Mouse (Mus musculus): Measurements from ENCODE around the gene Slc9a9.

Gene Slc9a9

DNA sequence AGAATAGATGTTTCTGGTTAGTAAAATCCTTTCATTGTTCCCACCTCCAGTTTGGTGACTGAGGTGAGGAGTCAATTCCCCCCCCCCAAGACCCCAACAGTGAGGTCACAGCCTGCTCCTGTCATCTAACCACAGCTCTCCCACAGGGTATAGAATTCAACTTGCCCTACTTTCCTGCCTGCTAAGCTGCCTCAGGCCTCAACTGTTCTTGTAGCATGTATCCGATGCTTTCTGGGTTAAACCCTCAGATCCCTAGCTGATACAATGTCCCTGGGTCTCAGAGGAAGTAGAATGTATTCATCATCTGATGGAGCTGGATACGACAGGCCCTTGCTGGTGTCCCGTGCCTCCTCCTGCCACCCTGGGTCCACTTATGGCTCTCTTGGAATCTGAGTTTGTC, 408.9 kb downstream of the Slc9a9 start:
- DNase-seq (ENCODE audit: low spot score): no peak

DNA sequence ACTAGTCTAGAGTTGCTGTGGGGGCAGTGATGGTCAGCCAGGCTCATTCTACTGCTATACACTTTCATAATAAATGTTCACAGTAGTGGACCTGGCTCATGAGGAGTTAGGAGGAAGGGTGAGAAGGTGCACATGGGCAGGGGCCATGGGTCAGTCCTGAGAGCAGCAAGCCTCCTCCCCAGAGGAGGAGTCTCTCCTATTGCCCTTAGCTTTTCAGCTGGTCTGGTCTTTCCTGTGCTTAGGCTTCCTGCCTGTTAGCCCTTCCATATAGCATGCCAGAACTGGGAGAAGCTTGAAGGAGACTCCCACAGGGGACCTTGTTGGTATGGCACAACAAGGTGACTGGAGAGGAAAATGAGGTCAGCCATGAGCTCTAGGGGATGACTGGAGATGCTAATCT, 410.2 kb downstream of the Slc9a9 start:
- DNase-seq (ENCODE audit: low spot score): no peak

GRCm38 (mm10) chr9:95086109-95086821, 416.6 kb downstream of the Slc9a9 start:
- no peak for DNase-seq (ENCODE audit: low spot score)

DNA sequence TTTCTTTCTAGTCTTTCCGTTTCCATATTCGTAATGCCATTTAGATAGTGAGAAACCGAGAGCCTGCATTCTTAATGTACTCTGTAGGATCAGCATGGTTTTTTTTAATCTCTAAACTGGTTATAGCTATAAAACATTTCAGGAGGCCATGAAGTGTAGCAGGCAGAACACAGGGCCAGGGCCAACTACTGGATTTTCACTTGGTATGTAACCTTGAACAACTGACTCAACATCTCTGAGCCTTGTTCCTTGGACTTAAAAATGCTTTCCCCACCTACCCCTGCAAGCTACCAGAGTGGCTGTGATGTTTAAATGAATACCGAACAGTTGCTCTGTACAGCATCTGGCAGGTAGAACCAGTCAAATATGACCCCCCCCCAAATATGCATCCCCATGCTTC, 418.5 kb downstream of the Slc9a9 start:
- no peak for DNase-seq (ENCODE audit: low spot score)

GRCm38 (mm10) chr9:95089050-95089449, 419.3 kb downstream of the Slc9a9 start:
- DNase-seq (ENCODE audit: low spot score): no peak

DNA sequence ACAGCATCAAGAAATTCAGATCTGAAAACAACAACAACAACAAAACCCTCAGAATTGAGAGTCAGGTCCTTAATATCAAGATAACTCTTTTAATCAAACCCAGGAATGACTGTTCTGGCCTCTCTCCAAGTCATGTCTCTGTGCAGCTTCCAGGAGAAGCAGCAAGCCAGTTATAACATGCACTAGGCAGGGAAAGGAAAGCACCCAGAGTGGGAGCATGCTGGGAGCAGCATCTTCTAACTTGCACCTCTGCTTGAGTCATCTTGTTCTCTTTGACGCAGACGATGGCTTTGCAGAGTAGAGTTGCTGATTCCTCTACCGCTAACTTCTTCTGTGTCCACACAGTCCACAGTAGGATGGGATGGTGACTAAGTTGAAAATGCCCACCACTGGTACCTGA, 426.8 kb downstream of the Slc9a9 start:
- no peak for DNase-seq (ENCODE audit: low spot score)

GRCm38 (mm10) chr9:95105768-95106167, 436.1 kb downstream of the Slc9a9 start:
- no peak for DNase-seq (ENCODE audit: low spot score)

DNA sequence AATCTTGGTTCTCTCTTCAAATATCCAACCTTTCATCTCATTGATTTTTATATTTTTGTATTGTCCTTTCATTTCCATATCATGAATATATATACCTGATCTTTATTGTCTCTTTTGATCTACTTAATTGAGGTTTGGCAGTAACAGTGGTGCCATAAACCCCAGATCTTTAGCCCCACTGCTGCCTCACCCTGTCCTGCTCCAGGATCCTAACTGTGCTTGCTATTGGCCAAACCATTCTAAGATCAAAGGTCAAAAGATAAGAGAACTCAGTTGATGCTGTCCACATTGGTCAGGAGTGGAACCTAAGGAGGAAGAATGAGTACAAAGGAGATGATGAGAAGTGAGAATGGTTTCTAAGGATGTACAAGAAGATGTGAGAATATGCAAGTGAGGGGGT, 440.1 kb downstream of the Slc9a9 start:
- DNase-seq (ENCODE audit: low spot score): no peak

GRCm38 (mm10) chr9:95110768-95111167, 441.1 kb downstream of the Slc9a9 start:
- DNase-seq (ENCODE audit: low spot score): no peak

DNA sequence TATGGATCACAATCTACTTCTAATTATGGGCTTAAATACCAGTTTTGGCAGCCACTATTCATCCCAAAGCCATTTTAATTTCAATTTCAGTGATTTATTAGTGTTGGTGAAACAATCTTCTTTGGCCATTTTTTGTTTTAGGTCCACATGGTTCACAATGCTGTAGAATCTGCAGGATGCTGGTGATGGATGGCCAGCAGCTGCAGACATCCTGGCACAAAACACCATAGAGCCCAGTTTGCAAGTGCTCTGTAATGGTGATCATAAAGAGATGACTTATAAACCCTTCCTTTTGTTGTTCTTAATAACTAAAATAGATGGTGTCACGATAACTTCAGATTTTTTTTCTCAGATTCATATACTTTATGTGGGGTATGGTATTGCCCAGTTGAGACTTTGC, 442.0 kb downstream of the Slc9a9 start:
- DNase-seq (ENCODE audit: low spot score): no peak

GRCm38 (mm10) chr9:95113157-95114135, 443.7 kb downstream of the Slc9a9 start:
- DNase-seq (ENCODE audit: low spot score): no peak

DNA sequence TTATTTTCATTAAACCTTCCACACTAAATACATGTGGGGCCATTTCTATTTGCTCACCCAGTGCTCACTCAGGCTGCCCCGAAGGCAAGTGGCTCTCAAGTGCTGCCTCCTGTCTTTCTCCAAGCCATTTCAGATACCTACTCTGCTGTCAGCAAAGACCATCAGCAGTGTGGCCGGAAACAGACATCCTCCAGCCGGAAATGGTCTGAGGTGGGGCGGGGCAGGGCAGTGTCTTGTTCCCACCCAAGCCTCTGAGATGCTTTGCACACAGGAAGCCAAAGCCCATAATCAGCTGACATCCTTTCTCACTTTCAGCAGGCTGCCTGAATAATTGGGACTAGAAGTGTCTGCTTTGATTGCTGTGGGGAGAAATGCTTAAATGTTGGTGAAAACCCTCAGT, 450.4 kb downstream of the Slc9a9 start:
- DNase-seq (ENCODE audit: low spot score): no peak

DNA sequence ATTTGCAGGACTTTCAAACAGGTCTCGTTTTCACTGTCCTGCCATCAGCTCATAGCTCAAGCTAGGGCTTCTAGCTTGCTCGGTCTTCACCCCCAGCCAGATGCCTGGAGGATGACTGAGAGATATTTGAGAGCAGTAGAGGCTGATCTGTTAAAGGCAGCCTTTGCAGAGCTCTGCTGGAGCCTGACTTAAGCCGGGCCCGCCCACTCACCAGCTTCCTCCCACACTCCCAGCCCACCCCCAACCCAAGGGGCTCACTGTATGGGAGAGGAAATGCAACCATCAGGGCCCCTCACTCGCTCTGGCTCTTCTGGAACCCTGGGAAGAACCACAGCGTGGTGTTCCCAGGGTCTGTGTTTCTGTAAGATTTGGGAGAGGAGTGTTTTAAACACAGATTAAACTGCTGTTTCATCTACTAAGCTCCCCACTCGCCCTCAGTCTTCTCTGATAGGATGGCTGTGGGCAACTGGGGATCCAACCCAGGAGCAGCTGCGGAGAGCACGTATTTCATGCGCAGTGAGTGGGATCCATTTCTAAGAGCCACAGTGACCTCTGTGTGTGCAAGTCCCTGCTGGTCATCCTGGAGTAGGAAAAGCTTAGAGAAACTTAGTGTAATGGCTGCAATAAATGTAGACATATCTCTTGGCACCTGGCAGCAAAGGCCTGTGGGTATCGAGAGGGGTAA, 451.6 kb downstream of the Slc9a9 start:
- no peak for DNase-seq (ENCODE audit: low spot score)

DNA sequence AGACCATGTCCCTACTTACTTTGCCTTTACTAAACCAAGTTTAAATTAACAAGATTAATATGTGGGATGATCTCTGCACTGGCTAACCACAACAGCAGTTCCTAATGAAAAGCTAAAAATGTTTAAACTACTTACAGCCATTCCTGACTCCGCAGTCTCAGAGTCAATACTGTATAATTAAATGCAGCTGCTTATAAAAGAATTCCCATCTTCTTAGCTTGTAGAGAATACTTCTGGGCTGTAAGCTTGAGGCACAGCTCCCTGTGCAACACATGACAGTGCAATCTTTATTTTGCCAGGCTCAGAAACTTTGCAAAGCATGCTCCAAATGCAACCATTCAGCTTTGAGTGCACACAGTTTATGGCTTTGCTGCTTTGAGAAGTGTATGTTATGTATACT, 456.0 kb downstream of the Slc9a9 start:
- no peak for DNase-seq (ENCODE audit: low spot score)

GRCm38 (mm10) chr9:95127774-95128173, 458.1 kb downstream of the Slc9a9 start:
- DNase-seq (ENCODE audit: low spot score): no peak

DNA sequence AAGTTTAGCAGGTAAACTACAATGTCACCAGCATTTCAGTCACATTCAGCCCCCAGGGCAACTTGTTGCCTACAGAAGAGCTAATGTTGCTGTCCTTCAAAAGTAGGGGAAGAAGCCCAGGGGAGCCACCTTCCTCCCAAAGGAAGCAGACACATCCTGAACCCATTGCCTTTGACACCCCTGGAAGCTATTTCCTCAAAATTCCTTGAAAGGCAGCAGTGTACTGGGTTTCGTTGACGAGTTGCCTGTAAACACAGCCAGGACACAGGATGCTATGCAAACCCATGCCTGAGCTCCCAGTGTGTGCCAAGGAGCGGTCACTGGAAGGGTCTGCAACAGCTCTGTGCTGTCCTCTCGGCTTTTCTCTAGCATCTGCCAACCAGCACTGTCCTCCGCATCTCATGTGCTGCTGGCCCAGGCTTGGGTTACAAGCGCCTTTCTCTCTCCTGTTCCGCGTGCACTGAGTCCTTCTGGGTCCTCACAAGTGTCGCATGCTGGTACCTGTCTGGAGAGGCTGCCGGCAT, 479.6 kb downstream of the Slc9a9 start:
- DNase-seq (ENCODE audit: low spot score): no peak

- no peak for DNase-seq (ENCODE audit: low spot score)
Observed at GRCm38 (mm10) chr9:95150096-95150495, 480.4 kb downstream of the Slc9a9 start.

- DNase-seq (ENCODE audit: low spot score): no peak
Observed at GRCm38 (mm10) chr9:95150597-95150996, 480.9 kb downstream of the Slc9a9 start.

DNA sequence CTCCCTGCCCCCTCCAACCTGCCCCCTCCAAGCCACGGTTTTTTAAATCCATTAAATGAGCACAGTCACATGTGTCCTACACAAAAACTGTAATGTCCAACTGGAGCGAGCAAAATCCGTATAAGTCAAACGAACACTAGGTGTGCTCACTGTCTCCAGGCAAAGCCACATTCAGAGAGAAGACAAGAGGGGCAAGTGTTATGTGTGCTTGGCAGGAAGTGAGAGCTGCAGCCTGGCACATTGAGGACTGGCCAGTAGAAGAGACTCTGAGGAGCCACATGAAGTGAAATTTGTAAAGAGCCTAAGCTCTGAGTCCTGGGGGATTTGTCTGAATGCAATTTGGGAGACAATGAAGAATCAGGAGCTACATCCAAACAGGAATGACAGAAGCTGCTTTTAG, 481.3 kb downstream of the Slc9a9 start:
- no peak for DNase-seq (ENCODE audit: low spot score)

DNA sequence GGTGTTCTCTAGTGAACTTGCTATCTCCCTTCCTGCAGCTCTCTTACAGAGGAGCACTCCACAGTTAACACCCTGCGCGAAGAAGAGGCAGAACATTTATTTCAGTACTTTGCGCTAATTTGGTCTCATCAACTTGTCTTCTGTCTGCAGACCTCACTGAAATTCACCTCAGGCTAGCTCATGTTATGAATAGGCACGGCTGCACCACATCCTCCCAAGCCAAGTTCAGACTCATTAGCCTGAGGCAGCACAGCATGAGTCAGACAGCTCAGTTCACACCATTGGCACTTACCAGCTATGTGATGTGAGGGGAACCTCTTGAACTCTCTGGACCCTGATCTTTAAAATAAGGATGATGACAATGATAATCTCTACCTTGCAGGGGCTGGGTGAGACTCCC, 482.0 kb downstream of the Slc9a9 start:
- DNase-seq (ENCODE audit: low spot score): no peak

- no peak for DNase-seq (ENCODE audit: low spot score)
Observed at GRCm38 (mm10) chr9:95153966-95154365, 484.3 kb downstream of the Slc9a9 start.

- no peak for DNase-seq (ENCODE audit: low spot score)
Observed at GRCm38 (mm10) chr9:95157948-95158347, 488.2 kb downstream of the Slc9a9 start.

All from layer of hippocampus, adult 9-10 months (tissue).